Mouse (Mus musculus): ENCODE data around the gene Nyap1.

GRCm38 (mm10) chr5:137782776-137783522 lies 41.5 kb upstream of the Nyap1 start:
- TF ChIP-seq TCF3 (IDR thresholded peaks at IDR 0.05; ENCODE audit: insufficient read length, low read depth) (no peak), USF1 (IDR thresholded peaks at IDR 0.05; ENCODE audit: low read depth) (no peak), MAX (IDR thresholded peaks at IDR 0.05; ENCODE audit: low read depth) (no peak), MYOD1 (IDR thresholded peaks at IDR 0.05; ENCODE audit: control insufficient read depth in 1 of 3, insufficient read length in 2 of 3, low read depth in 2 of 3) (no peak)

Data from myocyte (in vitro differentiated cells).